Mouse (Mus musculus): ENCODE results near the gene Cdk20. TPM values are rescaled to one million over a fixed set of nuclear protein-coding genes. Genes with fewer than 3 reads are reported as not detected.

Gene Cdk20
- 9.3 and 10.2 TPM in 2 replicates for polyA plus RNA-seq (2012; rRNA removed)

DNA sequence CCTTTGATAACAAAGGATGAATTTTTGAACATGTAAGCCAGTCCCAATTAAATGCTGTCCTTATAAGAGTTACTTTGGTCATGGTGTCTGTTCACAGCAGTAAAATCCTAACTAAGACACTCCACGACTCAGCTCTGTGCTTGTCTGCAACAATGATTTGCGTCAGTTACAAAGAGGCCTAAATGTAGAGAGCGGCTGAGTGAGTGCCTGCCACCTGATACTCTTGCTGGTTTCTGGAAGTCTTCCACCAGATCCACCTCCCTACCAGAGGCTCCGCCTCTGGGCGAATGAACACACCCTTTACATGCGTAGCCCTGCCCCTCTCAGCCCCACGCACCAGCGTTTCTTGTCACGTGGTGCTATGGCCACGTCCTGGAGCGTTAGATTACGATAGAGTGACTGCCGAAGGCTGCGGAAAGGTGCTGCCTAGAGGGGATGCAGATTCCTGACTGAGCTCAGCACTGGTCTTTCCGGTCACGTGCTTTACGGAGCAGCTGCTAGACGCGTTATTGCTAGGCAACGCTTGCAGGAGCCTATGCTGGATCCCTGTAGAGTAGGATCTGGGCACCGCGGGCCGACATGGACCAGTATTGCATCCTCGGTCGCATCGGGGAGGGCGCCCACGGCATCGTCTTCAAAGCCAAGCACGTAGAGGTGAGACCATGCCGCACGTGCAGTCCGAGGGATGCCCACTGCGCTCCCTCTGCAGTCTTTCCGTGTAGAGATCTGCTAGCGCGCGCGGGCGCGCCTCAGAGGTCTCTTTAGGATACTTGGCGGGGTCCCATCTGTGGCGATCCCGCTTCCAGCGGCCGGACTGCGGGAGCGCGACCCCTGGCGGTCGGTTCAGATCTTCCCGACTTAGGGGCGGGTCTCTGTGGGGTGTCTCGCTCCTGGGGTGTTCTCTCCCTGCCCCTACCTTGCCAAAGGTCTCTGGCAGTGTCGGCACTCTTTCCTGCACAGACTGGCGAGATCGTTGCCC is at the start of gene Cdk20:
Gene Cdk20, plus strand, starts transcription at position 298 of the 979 bp plus-strand sequence.

Other genes starting within 250 kb of the Cdk20 start
- 0.51 and 1.7 TPM in 2 replicates for gene Cdc14b, start 157.0 kb upstream of the Cdk20 start, polyA plus RNA-seq (2012; rRNA removed)
- 2.3 and 2.5 TPM in 2 replicates for gene Aaed1, start 119.6 kb upstream of the Cdk20 start, polyA plus RNA-seq (2012; rRNA removed)
- gene Ctsl, start 61.4 kb upstream of the Cdk20 start, polyA plus RNA-seq (2012; rRNA removed): 25.1 and 25.6 TPM in 2 replicates
- gene Fam240b, start 65.5 kb downstream of the Cdk20 start, polyA plus RNA-seq (2012; rRNA removed): not detected in 2 replicates